Mouse (Mus musculus): Measurements from ENCODE around the gene Slc35f4.

DNA sequence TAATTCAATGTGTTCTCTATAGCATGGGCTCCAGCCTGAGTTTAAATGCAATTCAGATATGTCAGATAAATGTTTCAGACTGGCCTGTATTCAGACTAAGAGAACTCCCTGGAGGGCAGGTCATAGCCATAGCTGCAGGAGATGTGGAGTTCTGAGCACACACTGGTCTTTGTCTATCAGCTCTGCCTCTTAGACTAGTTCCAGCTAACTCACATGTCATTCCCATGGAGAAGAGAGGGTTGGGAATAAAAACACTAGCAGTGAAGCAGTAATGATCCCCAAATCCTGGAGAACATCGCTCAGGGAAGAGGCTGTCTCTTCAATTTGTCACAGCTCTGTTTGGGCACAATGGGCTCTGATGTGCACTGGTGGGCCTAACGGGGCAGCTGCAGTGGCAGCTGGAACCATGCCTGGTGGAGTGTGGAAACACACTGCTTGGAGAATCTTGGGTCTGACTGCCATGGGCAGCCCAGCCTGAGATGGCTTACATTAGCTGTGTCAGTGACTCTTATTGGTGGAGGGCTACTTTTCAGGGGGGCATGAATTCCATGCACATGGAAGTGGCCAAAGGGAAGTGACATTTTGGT lies 223.5 kb downstream of the Slc35f4 start:
- TF ChIP-seq EP300 (optimal IDR thresholded peaks at IDR 0.05) (no peak), CTCF (IDR thresholded peaks at IDR 0.05; ENCODE audit: low read depth) (no peak)

All from stomach, postnatal 0 days (tissue).